Mouse (Mus musculus) neural tube, embryonic 14.5 days (tissue): ENCODE measurements around the gene C2cd4d. TPM values are rescaled to one million over a fixed set of nuclear protein-coding genes. Genes with fewer than 3 reads are reported as not detected.

Experiments used
- ATAC-seq: fragments of 200-750 bp; cut with Nextera tagmentation; 2 replicates; pipeline ENCODE4 v1.8.0; 2017; ENCODE audit warnings: low read depth, mild to moderate bottlenecking, moderate TSS enrichment, moderate library complexity
- H3K27ac ChIP-seq: fragments of 300-500 bp; sonication (generic); 2 replicates; pipeline ENCODE4 v1.5.1; 2014; ENCODE audit warnings: low read depth, mild to moderate bottlenecking, control low read depth, low read length, moderate library complexity, mixed read lengths
- H3K27me3 ChIP-seq: fragments of 300-500 bp; sonication (generic); 2 replicates; pipeline ENCODE4 v1.6.1; 2014; ENCODE audit warnings: low read length; ENCODE audit not compliant: control insufficient read depth, insufficient read depth
- H3K36me3 ChIP-seq: fragments of 300-500 bp; sonication (generic); 2 replicates; pipeline ENCODE4 v1.6.1; 2014; ENCODE audit warnings: low read length, mixed read lengths; ENCODE audit not compliant: control insufficient read depth, insufficient read depth
- H3K4me1 ChIP-seq: fragments of 300-500 bp; sonication (generic); 2 replicates; pipeline ENCODE4 v1.6.1; 2014; ENCODE audit warnings: low read length; ENCODE audit not compliant: control insufficient read depth, insufficient read depth
- H3K4me2 ChIP-seq: fragments of 300-500 bp; sonication (generic); 2 replicates; pipeline ENCODE4 v1.6.1; 2014; ENCODE audit warnings: mild to moderate bottlenecking, low read depth, low read length, control low read depth
- H3K4me3 ChIP-seq: fragments of 300-500 bp; sonication (generic); 2 replicates; pipeline ENCODE4 v1.5.1; 2014; ENCODE audit warnings: low read depth, low read length, control low read depth, mixed read lengths
- H3K9ac ChIP-seq: fragments of 300-500 bp; sonication (generic); replicated peaks from 2 replicates; pipeline ENCODE4 v1.6.1; 2014; ENCODE audit warnings: low read depth, mild to moderate bottlenecking, control low read depth, low read length, mixed read lengths
- H3K9me3 ChIP-seq: fragments of 300-500 bp; sonication (generic); 2 replicates; pipeline ENCODE4 v1.6.1; 2016; ENCODE audit warnings: low read length; ENCODE audit not compliant: control insufficient read depth
- WGBS: fragments of 180-500 bp; shearing (Covaris S2); extraction: QIAGEN DNeasy Blood & Tissue Kit; methylation state at CpG from one replicate; pipeline ENCODE4 v1.1.7; 2014; 5-methylcytosine and 5-hydroxymethylcytosine counted together
- polyA plus RNA-seq: library from polyadenylated mRNA; unstranded; fragments of >200 nt; fragmentation: Nextera tagmentation; extraction: Ambion mirVana; gene quantifications from 2 replicates; pipeline ENCODE4 v1.2.1, GENCODE M21; 2014

The C2cd4d gene
- polyA plus RNA-seq, 1 experiment from 2014 or later: 4.3 TPM

- peak within 1 kb of the TSS; percentile 93 for H3K4me2 ChIP-seq
- H3K4me1 ChIP-seq: peaks cover 3% of the 10 kb centered on the region; the same call in 1 of the 2 replicates
- peak within 1 kb of the TSS; percentile 75 for H3K27ac ChIP-seq
- WGBS: 5% methylated on average over 52 of the region's 52 CpGs
- no peaks in the 10 kb centered on the region for H3K36me3 ChIP-seq
- peak within 1 kb of the TSS; percentile 66 for H3K9ac ChIP-seq
- H3K27me3 ChIP-seq: no peaks in the 10 kb centered on the region
- peak; percentile 99 for ATAC-seq
- H3K4me3 ChIP-seq: peak within 1 kb of the TSS; percentile 65
- H3K9me3 ChIP-seq: no peaks in the 10 kb centered on the region
Measured at GRCm38 (mm10) chr3:94413031-94413679, 50.9 kb downstream of the C2cd4d start, which contains the start of gene Tdrkh. Tdrkh (plus strand) TSS chr3:94413273.

Other genes starting within 250 kb of the C2cd4d start
- not detected in 2 replicates for gene Gm10696, start 184.2 kb upstream of the C2cd4d start, polyA plus RNA-seq
- gene Gm5286, start 165.7 kb upstream of the C2cd4d start, polyA plus RNA-seq: not detected in 2 replicates
- not detected in 2 replicates for gene Gm4778, start 98.4 kb upstream of the C2cd4d start, polyA plus RNA-seq
- 63.3 and 68.8 TPM in 2 replicates for gene Them4, start 52.3 kb upstream of the C2cd4d start, polyA plus RNA-seq
- gene Them5, start 20.3 kb upstream of the C2cd4d start, polyA plus RNA-seq: 0.22 TPM in 1 of 2 replicates, not detected in the other
- 0.24 and 0.49 TPM in 2 replicates for gene Rorc, start 10.4 kb downstream of the C2cd4d start, polyA plus RNA-seq
- 1.3 and 1.4 TPM in 2 replicates for gene Lingo4, start 36.1 kb downstream of the C2cd4d start, polyA plus RNA-seq
- 51.5 and 52.5 TPM in 2 replicates for gene Tdrkh, start 50.8 kb downstream of the C2cd4d start, polyA plus RNA-seq
- 59.5 and 64.1 TPM in 2 replicates for gene Mrpl9, start 80.9 kb downstream of the C2cd4d start, polyA plus RNA-seq
- gene Oaz3, start 81.5 kb downstream of the C2cd4d start, polyA plus RNA-seq: 0.76 and 1.7 TPM in 2 replicates
- 232 and 319 TPM in 2 replicates for gene Celf3, start 115.9 kb downstream of the C2cd4d start, polyA plus RNA-seq
- 14.6 and 17.5 TPM in 2 replicates for gene Riiad1, start 117.9 kb downstream of the C2cd4d start, polyA plus RNA-seq
- 71.8 and 75.8 TPM in 2 replicates for gene Snx27, start 220.3 kb downstream of the C2cd4d start, polyA plus RNA-seq